Mouse (Mus musculus): ENCODE results near the gene Gm10842.

- TF ChIP-seq CTCF (IDR thresholded peaks at IDR 0.05; ENCODE audit: borderline replicate concordance, insufficient read depth, low read depth, low read length) (no peak), POLR2A (IDR thresholded peaks at IDR 0.05; ENCODE audit: borderline replicate concordance, insufficient read depth, low read length) (no peak)
Measured at GRCm38 (mm10) chr11:105180471-105181091, 33.9 kb downstream of the Gm10842 start.
